Mouse (Mus musculus): ENCODE measurements around the gene Gm9049. TPM values are rescaled to one million over a fixed set of nuclear protein-coding genes. Genes with fewer than 3 reads are reported as not detected.

Gene Gm9049
- polyA plus RNA-seq (2014; fragmentation: Illumina TruSeq; extraction: RNeasy Lipid Tissue Mini Kit (QIAGEN cat#74804); ENCODE audit: low read depth, low replicate concordance) = not detected

DNA sequence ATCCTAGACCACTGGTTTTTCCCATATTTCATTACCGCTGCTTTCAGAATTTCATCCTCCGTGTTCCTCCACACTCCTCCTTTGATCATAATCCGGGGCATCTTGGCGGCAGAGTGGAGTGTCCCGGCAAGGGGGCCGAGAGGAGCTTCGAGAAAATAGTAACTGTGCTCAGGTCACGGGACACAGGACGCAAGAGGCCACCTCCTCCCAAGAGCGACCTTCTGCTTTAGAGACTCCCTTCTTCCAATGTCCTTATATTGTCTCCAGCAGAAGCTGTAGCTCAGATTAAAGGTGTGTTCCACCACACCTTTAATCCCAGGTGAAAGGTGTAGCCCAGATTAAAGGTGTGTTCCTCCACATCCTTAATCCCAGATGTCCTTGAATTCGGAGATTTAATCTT is at the start of gene Gm9049:
Gene Gm9049 (minus strand): TSS at position 101 of the 400 bp plus-strand sequence.

DNA sequence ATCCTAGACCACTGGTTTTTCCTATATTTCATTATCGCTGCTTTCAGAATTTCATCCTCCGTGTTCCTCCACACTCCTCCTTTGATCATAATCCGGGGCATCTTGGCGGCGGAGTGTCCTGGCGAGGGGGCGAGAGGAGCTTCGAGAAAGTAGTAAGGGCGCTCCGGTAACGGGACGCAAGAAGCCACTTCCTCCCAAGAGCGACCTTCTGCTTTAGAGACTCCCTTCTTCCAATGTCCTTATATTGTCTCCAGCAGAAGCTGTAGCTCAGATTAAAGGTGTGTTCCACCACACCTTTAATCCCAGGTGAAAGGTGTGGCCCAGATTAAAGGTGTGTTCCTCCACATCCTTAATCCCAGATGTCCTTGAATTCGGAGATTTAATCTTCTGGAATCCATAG is 5.3 kb downstream of the Gm9049 start, which contains the start of gene Gm9048:
Gene Gm9048 (minus strand): TSS at position 101 of the 400 bp plus-strand sequence.

DNA sequence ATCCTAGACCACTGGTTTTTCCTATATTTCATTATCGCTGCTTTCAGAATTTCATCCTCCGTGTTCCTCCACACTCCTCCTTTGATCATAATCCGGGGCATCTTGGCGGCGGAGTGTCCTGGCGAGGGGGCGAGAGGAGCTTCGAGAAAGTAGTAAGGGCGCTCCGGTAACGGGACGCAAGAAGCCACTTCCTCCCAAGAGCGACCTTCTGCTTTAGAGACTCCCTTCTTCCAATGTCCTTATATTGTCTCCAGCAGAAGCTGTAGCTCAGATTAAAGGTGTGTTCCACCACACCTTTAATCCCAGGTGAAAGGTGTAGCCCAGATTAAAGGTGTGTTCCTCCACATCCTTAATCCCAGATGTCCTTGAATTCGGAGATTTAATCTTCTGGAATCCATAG is 10.8 kb downstream of the Gm9049 start, which contains the start of gene Gm9046:
Gene Gm9046 (minus strand): TSS at position 101 of the 400 bp plus-strand sequence.

GRCm38 (mm10) chr10:118337731-118338130 is 16.2 kb downstream of the Gm9049 start, which contains the start of gene Gm9045:
TSS of gene Gm9045 (minus strand) at chr10:118337831.

DNA sequence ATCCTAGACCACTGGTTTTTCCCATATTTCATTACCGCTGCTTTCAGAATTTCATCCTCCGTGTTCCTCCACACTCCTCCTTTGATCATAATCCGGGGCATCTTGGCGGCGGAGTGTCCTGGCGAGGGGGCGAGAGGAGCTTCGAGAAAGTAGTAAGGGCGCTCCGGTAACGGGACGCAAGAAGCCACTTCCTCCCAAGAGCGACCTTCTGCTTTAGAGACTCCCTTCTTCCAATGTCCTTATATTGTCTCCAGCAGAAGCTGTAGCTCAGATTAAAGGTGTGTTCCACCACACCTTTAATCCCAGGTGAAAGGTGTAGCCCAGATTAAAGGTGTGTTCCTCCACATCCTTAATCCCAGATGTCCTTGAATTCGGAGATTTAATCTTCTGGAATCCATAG is 21.6 kb downstream of the Gm9049 start, which contains the start of gene Gm9044:
Gene Gm9044 (minus strand): TSS at position 101 of the 400 bp plus-strand sequence.

DNA sequence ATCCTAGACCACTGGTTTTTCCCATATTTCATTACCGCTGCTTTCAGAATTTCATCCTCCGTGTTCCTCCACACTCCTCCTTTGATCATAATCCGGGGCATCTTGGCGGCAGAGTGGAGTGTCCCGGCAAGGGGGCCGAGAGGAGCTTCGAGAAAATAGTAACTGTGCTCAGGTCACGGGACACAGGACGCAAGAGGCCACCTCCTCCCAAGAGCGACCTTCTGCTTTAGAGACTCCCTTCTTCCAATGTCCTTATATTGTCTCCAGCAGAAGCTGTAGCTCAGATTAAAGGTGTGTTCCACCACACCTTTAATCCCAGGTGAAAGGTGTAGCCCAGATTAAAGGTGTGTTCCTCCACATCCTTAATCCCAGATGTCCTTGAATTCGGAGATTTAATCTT is 27.0 kb downstream of the Gm9049 start, which contains the start of gene Gm9040:
Gene Gm9040 (minus strand): TSS at position 101 of the 400 bp plus-strand sequence.

Other genes with a start within 250 kb of the Gm9049 start
- 1.1 TPM for gene Mdm1, start 212.3 kb downstream of the Gm9049 start, polyA plus RNA-seq (2014; fragmentation: Illumina TruSeq; extraction: RNeasy Lipid Tissue Mini Kit (QIAGEN cat#74804); ENCODE audit: low read depth, low replicate concordance)
- not detected for gene Il22, start 149.2 kb downstream of the Gm9049 start, polyA plus RNA-seq (2014; fragmentation: Illumina TruSeq; extraction: RNeasy Lipid Tissue Mini Kit (QIAGEN cat#74804); ENCODE audit: low read depth, low replicate concordance)
- not detected for gene Gm32717, start 113.3 kb downstream of the Gm9049 start, polyA plus RNA-seq (2014; fragmentation: Illumina TruSeq; extraction: RNeasy Lipid Tissue Mini Kit (QIAGEN cat#74804); ENCODE audit: low read depth, low replicate concordance)
- not detected for gene Gm32802, start 95.4 kb downstream of the Gm9049 start, polyA plus RNA-seq (2014; fragmentation: Illumina TruSeq; extraction: RNeasy Lipid Tissue Mini Kit (QIAGEN cat#74804); ENCODE audit: low read depth, low replicate concordance)
- gene Iltifb, start 59.1 kb downstream of the Gm9049 start, polyA plus RNA-seq (2014; fragmentation: Illumina TruSeq; extraction: RNeasy Lipid Tissue Mini Kit (QIAGEN cat#74804); ENCODE audit: low read depth, low replicate concordance) = not detected
- not detected for gene Gm9040, start 27.1 kb downstream of the Gm9049 start, polyA plus RNA-seq (2014; fragmentation: Illumina TruSeq; extraction: RNeasy Lipid Tissue Mini Kit (QIAGEN cat#74804); ENCODE audit: low read depth, low replicate concordance)
- not detected for gene Gm9044, start 21.7 kb downstream of the Gm9049 start, polyA plus RNA-seq (2014; fragmentation: Illumina TruSeq; extraction: RNeasy Lipid Tissue Mini Kit (QIAGEN cat#74804); ENCODE audit: low read depth, low replicate concordance)
- not detected for gene Gm9045, start 16.3 kb downstream of the Gm9049 start, polyA plus RNA-seq (2014; fragmentation: Illumina TruSeq; extraction: RNeasy Lipid Tissue Mini Kit (QIAGEN cat#74804); ENCODE audit: low read depth, low replicate concordance)
- gene Gm9046, start 10.8 kb downstream of the Gm9049 start, polyA plus RNA-seq (2014; fragmentation: Illumina TruSeq; extraction: RNeasy Lipid Tissue Mini Kit (QIAGEN cat#74804); ENCODE audit: low read depth, low replicate concordance) = not detected
- gene Gm9048, start 5.4 kb downstream of the Gm9049 start, polyA plus RNA-seq (2014; fragmentation: Illumina TruSeq; extraction: RNeasy Lipid Tissue Mini Kit (QIAGEN cat#74804); ENCODE audit: low read depth, low replicate concordance) = not detected
- gene Ifng, start 86.9 kb upstream of the Gm9049 start, polyA plus RNA-seq (2014; fragmentation: Illumina TruSeq; extraction: RNeasy Lipid Tissue Mini Kit (QIAGEN cat#74804); ENCODE audit: low read depth, low replicate concordance) = 0.34 TPM

All from liver, adult 10 weeks (tissue).